Mouse (Mus musculus) C2C12 (cell line): ENCODE measurements around the gene Bean1.

ENCODE experiments used
- CTCF ChIP-seq: IDR thresholded peaks from one replicate; pipeline ENCODE4 v1.5.1; 2011; ENCODE audit not compliant: control insufficient read depth, insufficient read depth, insufficient read length
- MYOG ChIP-seq: IDR thresholded peaks from one replicate; pipeline ENCODE4 v1.6.1; 2011; ENCODE audit not compliant: control insufficient read depth, insufficient read length; ENCODE audit errors: extremely low read depth

DNA sequence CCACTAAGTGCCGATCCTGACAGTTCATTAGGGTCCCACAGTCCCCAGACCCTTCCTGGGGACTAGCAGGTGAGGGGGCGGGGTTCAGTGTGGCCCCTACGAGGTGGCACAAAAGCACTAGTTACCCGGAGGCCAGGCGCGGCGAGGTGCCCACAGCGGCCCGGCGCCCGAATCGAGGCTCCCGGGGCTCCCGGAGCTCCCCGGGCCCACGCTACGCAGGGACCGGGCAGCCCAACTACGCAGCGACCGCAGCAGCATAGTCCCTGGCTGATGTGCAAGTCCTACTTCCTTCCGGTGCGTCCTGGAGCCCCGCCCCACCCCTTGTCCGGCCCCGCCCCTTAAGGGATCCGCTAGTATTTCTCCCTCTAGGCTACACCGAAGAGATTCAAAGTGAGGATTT lies 78.0 kb downstream of the Bean1 start, which contains the start of gene Tk2:
- TF ChIP-seq CTCF (no peak), MYOG (no peak)
